Comparison of ENCODE assay signal across 16 mouse cellular contexts in the genomic region with DNA sequence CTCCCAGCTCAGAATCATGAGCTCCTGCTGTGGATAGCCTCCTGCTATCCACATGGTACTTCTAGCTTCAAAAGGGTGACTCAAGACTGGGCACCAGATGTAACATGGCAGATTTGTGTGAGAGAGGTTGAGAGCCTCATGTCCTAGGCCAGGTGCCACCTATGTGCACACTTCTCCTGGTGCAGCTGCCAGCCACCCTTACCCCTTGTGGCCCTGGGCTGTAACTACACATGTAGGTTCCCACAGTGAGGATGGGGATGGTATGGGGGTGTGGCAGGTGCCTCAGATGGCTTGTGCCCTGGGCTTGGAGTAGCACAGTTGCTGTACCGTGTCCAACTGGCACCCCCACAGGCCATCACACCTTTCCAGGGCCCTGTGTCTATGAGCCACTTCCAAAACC.
DNase-seq lines count a peak whose midpoint lies in the region; ATAC-seq and TF ChIP-seq lines count a peak whose summit lies in the region.
"Had no signal": no experiment of that assay in that cellular context is flagged by ENCODE, and none has a peak within 500 bp of the region (broad histone marks: within the 10 kb centered on the region; RNA-seq: fewer than 3 reads in every experiment).

No protein-coding gene starts in this region.

- H3K27ac ChIP-seq in cerebellum, adult 2 months (ENCODE audit: insufficient read depth, low read length) = no peak overlapping the region
- H3K27ac ChIP-seq in kidney, adult 2 months (ENCODE audit: insufficient read depth, low read depth, low read length) = no peak overlapping the region
- H3K27ac ChIP-seq in lung, embryonic 14.5 days (ENCODE audit: low read depth) = no peak overlapping the region
- H3K27ac ChIP-seq: forebrain, embryonic 15.5 days; midbrain, embryonic 13.5 days; stomach, embryonic 15.5 days had no signal

- no peaks in the 10 kb centered on the region for H3K27me3 ChIP-seq in cerebellum, adult 2 months (ENCODE audit: control insufficient read depth, insufficient read depth, low read length)
- H3K27me3 ChIP-seq in kidney, adult 2 months (replicated peaks; ENCODE audit: control insufficient read depth, insufficient read depth, low read length) = no peaks in the 10 kb centered on the region
- no peaks in the 10 kb centered on the region for H3K27me3 ChIP-seq in lung, embryonic 14.5 days (ENCODE audit: insufficient read depth, low read length)
- H3K27me3 ChIP-seq: forebrain, embryonic 15.5 days; midbrain, embryonic 13.5 days; stomach, embryonic 15.5 days had no signal

- DNase-seq in cerebellum, adult 2 months = no peak
- DNase-seq in cerebellum, adult 18-20 months = no peak
- no peak for DNase-seq in kidney, adult 2 months
- no peak for DNase-seq in kidney, adult 11 months
- no peak for DNase-seq in lung, embryonic 14.5 days
- DNase-seq in lung, postnatal 25 days (ENCODE audit: low spot score) = no peak
- no peak for DNase-seq in left cerebral cortex, adult 11 months (ENCODE audit: low spot score)
- DNase-seq: kidney, postnatal 14 days; lung, postnatal 4 days; right cerebral cortex, adult 18-20 months; spleen, adult 18-20 months had no signal

- H3K9me3 ChIP-seq in lung, embryonic 14.5 days (ENCODE audit: low read depth, low read length) = no peaks in the 10 kb centered on the region
- H3K9me3 ChIP-seq: forebrain, embryonic 15.5 days; midbrain, embryonic 13.5 days; stomach, embryonic 15.5 days had no signal

- no peak overlapping the region for H3K4me2 ChIP-seq in lung, embryonic 14.5 days
- H3K4me2 ChIP-seq: forebrain, embryonic 15.5 days; midbrain, embryonic 13.5 days; stomach, embryonic 15.5 days had no signal

- no peak overlapping the region for H3K4me3 ChIP-seq in cerebellum, adult 2 months (replicated peaks; ENCODE audit: insufficient read depth, low read depth, low read length)
- no peak overlapping the region for H3K4me3 ChIP-seq in kidney, adult 2 months (ENCODE audit: insufficient read depth, low read depth, low read length)
- no peak overlapping the region for H3K4me3 ChIP-seq in lung, embryonic 14.5 days (ENCODE audit: low read depth, low read length)
- H3K4me3 ChIP-seq: forebrain, embryonic 15.5 days; midbrain, embryonic 13.5 days; myocyte; stomach, embryonic 15.5 days had no signal

- ATAC-seq in lung, embryonic 14.5 days (ENCODE audit: insufficient read depth) = no peak
- ATAC-seq in megakaryocyte progenitor cell, adult 5-6 weeks (replicated peaks; ENCODE audit: poor library complexity) = peak; percentile 53
- ATAC-seq: forebrain, embryonic 15.5 days; midbrain, embryonic 13.5 days had no signal

- H3K9ac ChIP-seq in lung, embryonic 14.5 days = no peak overlapping the region
- H3K9ac ChIP-seq: forebrain, embryonic 15.5 days; midbrain, embryonic 13.5 days; stomach, embryonic 15.5 days had no signal

- no peaks in the 10 kb centered on the region for H3K4me1 ChIP-seq in cerebellum, adult 2 months (ENCODE audit: control insufficient read depth, insufficient read depth, low read length)
- no peaks in the 10 kb centered on the region for H3K4me1 ChIP-seq in kidney, adult 2 months (ENCODE audit: control insufficient read depth, insufficient read depth, low read length)
- no peaks in the 10 kb centered on the region for H3K4me1 ChIP-seq in lung, embryonic 14.5 days (ENCODE audit: insufficient read depth)
- H3K4me1 ChIP-seq: forebrain, embryonic 15.5 days; midbrain, embryonic 13.5 days; stomach, embryonic 15.5 days had no signal

- peak; percentile 10; the same call in 1 of the 2 replicates for TF ChIP-seq CTCF in cerebellum, adult 2 months (IDR thresholded peaks at IDR 0.05; ENCODE audit: borderline replicate concordance, insufficient read depth, low read depth, low read length)
- 0 out of 2 replicates have a peak, but pooled peaks have one; percentile 12 for TF ChIP-seq CTCF in kidney, adult 2 months (conservative IDR thresholded peaks at IDR 0.05; ENCODE audit: insufficient read depth, insufficient read length, low read depth, low read length)
- TF ChIP-seq CTCF in lung, embryonic 14.5 days (IDR thresholded peaks at IDR 0.05; ENCODE audit: low read depth) = peak; percentile 27; the same call in 1 of the 2 replicates

- 90% methylated on average over 1 of the region's 1 CpGs for WGBS in cerebellum, adult 2 months
- 94% methylated on average over 1 of the region's 1 CpGs for WGBS in kidney, adult 2 months
- WGBS in lung, embryonic 14.5 days = 75% methylated on average over 1 of the region's 1 CpGs

- TF ChIP-seq POLR2A in cerebellum, adult 2 months (IDR thresholded peaks at IDR 0.05; ENCODE audit: borderline replicate concordance, insufficient read depth, low read length) = no peak
- TF ChIP-seq POLR2A in kidney, adult 2 months (IDR thresholded peaks at IDR 0.05; ENCODE audit: low read depth, low read length) = no peak

- H3K36me3 ChIP-seq in kidney, adult 2 months (ENCODE audit: control insufficient read depth, insufficient read depth, low read length) = no peaks in the 10 kb centered on the region
- H3K36me3 ChIP-seq in lung, embryonic 14.5 days (ENCODE audit: insufficient read depth) = no peaks in the 10 kb centered on the region
- H3K36me3 ChIP-seq: forebrain, embryonic 15.5 days; midbrain, embryonic 13.5 days; stomach, embryonic 15.5 days had no signal
